Mouse (Mus musculus): ENCODE data around the gene Muc20. TPM values are rescaled to one million over a fixed set of nuclear protein-coding genes. Genes with fewer than 3 reads are reported as not detected.

Muc20 gene
- polyA plus RNA-seq, 1 experiment from 2014 or later: not detected

DNA sequence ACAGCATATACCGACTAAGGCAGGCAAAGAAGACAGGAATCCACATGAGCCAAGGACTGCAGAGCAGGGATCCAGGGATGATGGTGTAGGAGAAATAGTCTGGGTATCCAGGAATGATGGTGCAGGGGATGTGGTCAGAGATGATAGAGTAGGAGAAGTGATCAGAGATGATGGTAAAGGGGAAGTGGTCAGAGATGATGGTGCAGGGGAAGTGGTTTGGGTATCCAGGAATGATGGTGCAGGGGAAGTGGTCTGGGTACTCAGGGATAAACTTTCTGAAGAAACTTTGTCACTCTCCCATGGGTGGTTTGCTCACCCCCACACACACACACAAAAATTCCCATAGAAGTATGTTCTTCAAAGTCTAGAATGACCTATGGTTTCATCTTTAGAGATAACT is 2.1 kb downstream of the Muc20 start:
- Histone ChIP-seq H3K27ac (replicated peaks) (no peak overlapping the region), H3K9me3 (replicated peaks) (no peaks in the 10 kb centered on the region), H3K9ac (replicated peaks) (no peak overlapping the region), H3K27me3 (replicated peaks) (no peaks in the 10 kb centered on the region), H3K4me3 (replicated peaks) (no peak overlapping the region), H3K36me3 (no peaks in the 10 kb centered on the region), H3K4me2 (no peak overlapping the region), H3K4me1 (no peaks in the 10 kb centered on the region)
- WGBS: 84% methylated on average over 1 of the region's 1 CpGs
- no peak for ATAC-seq (ENCODE audit: low FRiP score)

- no peak overlapping the region for H3K4me3 ChIP-seq (replicated peaks)
- H3K4me1 ChIP-seq: no peaks in the 10 kb centered on the region
- 94% methylated on average over 5 of the region's 5 CpGs for WGBS
- no peaks in the 10 kb centered on the region for H3K36me3 ChIP-seq
- no peak overlapping the region for H3K4me2 ChIP-seq
- H3K27ac ChIP-seq (replicated peaks): no peak overlapping the region
- H3K9ac ChIP-seq (replicated peaks): no peak overlapping the region
- H3K27me3 ChIP-seq (replicated peaks): no peaks in the 10 kb centered on the region
- no peak for ATAC-seq (ENCODE audit: low FRiP score)
- 0 out of 2 replicates have a peak, but pooled peaks cover 3% of the 10 kb centered on the region for H3K9me3 ChIP-seq (replicated peaks)
Observed at GRCm38 (mm10) chr16:32790056-32790455, 7.2 kb downstream of the Muc20 start.

GRCm38 (mm10) chr16:32784840-32785239 is 12.4 kb downstream of the Muc20 start:
- Histone ChIP-seq H3K9ac (replicated peaks) (no peak overlapping the region), H3K27me3 (replicated peaks) (no peaks in the 10 kb centered on the region), H3K9me3 (replicated peaks) (0 out of 2 replicates have a peak, but pooled peaks cover 3% of the 10 kb centered on the region), H3K4me2 (no peak overlapping the region), H3K36me3 (no peaks in the 10 kb centered on the region), H3K4me3 (replicated peaks) (no peak overlapping the region), H3K4me1 (no peaks in the 10 kb centered on the region; the same call in 1 of the 2 replicates), H3K27ac (replicated peaks) (no peak overlapping the region)
- peak; percentile 63; the same call in 1 of the 2 replicates for ATAC-seq (ENCODE audit: low FRiP score)
- WGBS: 63% methylated on average over 13 of the region's 13 CpGs

- Histone ChIP-seq H3K27ac (replicated peaks) (no peak overlapping the region), H3K4me1 (no peaks in the 10 kb centered on the region; the same call in 1 of the 2 replicates), H3K36me3 (no peaks in the 10 kb centered on the region), H3K27me3 (replicated peaks) (no peaks in the 10 kb centered on the region), H3K9ac (replicated peaks) (no peak overlapping the region), H3K9me3 (replicated peaks) (0 out of 2 replicates have a peak, but pooled peaks cover 3% of the 10 kb centered on the region), H3K4me2 (no peak overlapping the region), H3K4me3 (replicated peaks) (no peak overlapping the region)
- WGBS: 38% methylated on average over 5 of the region's 5 CpGs
- ATAC-seq (ENCODE audit: low FRiP score): no peak
Observed at GRCm38 (mm10) chr16:32783324-32784062, 13.7 kb downstream of the Muc20 start.

DNA sequence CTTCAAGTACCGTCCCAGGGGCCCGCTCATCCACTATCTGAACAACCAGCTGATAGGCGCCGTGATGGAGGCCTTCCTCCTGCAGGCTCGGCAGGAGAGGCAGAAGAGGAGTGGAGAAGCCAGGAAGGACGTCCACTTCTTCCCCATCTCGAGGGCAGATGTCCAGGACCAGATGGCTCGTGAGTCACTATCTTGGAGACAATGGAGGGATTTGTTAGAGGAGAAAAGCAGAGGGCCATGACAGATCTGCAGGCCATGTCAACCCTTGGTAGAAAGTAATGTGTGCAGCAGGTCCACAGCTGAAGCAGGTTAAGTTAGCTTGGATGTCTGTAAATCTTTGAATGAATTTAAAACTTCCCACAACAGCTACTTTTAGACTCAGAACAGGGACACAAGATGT is 18.3 kb downstream of the Muc20 start:
- Histone ChIP-seq H3K27ac (replicated peaks) (no peak overlapping the region), H3K27me3 (replicated peaks) (no peaks in the 10 kb centered on the region), H3K4me3 (replicated peaks) (no peak overlapping the region), H3K36me3 (no peaks in the 10 kb centered on the region), H3K9ac (replicated peaks) (no peak overlapping the region), H3K9me3 (replicated peaks) (no peaks in the 10 kb centered on the region), H3K4me2 (no peak overlapping the region), H3K4me1 (no peaks in the 10 kb centered on the region; the same call in 1 of the 2 replicates)
- 61% methylated on average over 8 of the region's 8 CpGs for WGBS
- no peak for ATAC-seq (ENCODE audit: low FRiP score)

GRCm38 (mm10) chr16:32776676-32777075 is 20.6 kb downstream of the Muc20 start:
- ATAC-seq (ENCODE audit: low FRiP score): no peak
- Histone ChIP-seq H3K4me2 (no peak overlapping the region), H3K4me1 (no peaks in the 10 kb centered on the region), H3K4me3 (replicated peaks) (no peak overlapping the region), H3K27me3 (replicated peaks) (no peaks in the 10 kb centered on the region), H3K9me3 (replicated peaks) (no peaks in the 10 kb centered on the region), H3K36me3 (no peaks in the 10 kb centered on the region), H3K9ac (replicated peaks) (no peak overlapping the region), H3K27ac (replicated peaks) (no peak overlapping the region)
- WGBS: 62% methylated on average over 10 of the region's 10 CpGs

DNA sequence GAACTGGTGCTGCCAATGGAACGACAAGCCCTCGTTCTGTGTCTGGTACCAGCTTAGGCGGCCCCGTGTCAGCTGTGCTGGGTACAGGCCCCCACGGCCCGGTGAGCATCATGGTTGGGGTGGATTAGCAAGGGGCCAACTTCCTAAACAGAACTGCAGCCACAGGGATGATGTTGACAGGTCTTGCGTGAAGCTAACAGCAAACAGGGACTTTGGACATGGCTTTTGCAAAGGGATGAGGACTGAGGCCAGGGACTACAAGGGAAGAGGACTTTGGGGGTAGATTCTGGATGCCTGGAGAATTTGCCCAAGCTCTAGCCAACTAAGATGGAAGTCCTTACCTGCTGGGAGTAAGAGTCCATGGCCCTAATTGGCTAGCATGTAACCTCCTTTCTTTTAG is 30.3 kb downstream of the Muc20 start:
- Histone ChIP-seq H3K4me1 (no peaks in the 10 kb centered on the region), H3K9ac (replicated peaks) (no peak overlapping the region), H3K27me3 (replicated peaks) (no peaks in the 10 kb centered on the region), H3K4me3 (replicated peaks) (no peak overlapping the region), H3K9me3 (replicated peaks) (no peaks in the 10 kb centered on the region), H3K4me2 (no peak overlapping the region), H3K27ac (replicated peaks) (no peak overlapping the region), H3K36me3 (no peaks in the 10 kb centered on the region)
- 96% methylated on average over 7 of the region's 7 CpGs for WGBS
- ATAC-seq (ENCODE audit: low FRiP score): no peak

DNA sequence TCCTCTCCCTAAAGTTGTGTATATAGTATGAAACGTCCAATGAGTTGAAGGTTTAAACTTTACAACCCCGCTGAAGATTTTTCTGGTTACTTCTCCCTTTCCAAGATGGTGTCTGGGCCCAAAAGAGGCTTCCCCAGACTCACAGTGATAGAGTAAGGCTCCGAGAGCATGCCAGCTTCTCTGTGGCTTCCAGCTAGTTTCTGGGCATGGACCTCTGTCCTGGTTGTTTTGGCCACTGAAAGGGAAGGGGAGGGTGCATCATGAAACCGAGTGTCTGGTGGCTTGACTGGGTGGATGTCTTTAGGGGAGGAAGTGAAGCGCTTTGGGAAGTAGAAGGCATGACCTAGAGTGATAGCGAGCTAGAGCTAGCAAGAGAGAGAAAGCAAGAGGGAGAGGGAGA is 32.3 kb downstream of the Muc20 start:
- Histone ChIP-seq H3K4me1 (no peaks in the 10 kb centered on the region), H3K36me3 (no peaks in the 10 kb centered on the region), H3K4me3 (replicated peaks) (no peak overlapping the region), H3K9ac (replicated peaks) (no peak overlapping the region), H3K9me3 (replicated peaks) (no peaks in the 10 kb centered on the region), H3K4me2 (no peak overlapping the region), H3K27me3 (replicated peaks) (no peaks in the 10 kb centered on the region), H3K27ac (replicated peaks) (no peak overlapping the region)
- 73% methylated on average over 6 of the region's 6 CpGs for WGBS
- no peak for ATAC-seq (ENCODE audit: low FRiP score)

DNA sequence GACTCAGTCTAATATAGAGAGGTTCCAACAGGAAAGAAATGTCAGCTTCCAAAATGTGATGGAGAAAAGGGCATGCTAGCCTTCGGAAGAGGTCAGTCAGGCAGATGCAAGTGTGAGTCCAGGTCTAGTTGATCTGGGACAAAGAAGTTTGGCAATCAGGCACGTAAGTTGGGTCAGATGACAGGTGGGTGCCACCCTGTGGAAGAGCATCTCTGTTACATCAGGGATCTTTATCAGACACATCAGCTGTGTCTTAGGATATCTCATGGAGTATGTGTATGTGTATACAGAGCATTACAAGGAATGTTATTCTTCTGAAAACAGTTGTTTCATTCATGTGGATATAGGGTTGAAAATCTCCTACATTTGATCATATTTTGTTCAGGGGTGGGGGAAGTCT is 32.7 kb downstream of the Muc20 start:
- H3K36me3 ChIP-seq: no peaks in the 10 kb centered on the region
- H3K4me2 ChIP-seq: no peak overlapping the region
- no peak for ATAC-seq (ENCODE audit: low FRiP score)
- no peaks in the 10 kb centered on the region for H3K9me3 ChIP-seq (replicated peaks)
- H3K4me3 ChIP-seq (replicated peaks): no peak overlapping the region
- 92% methylated on average over 2 of the region's 2 CpGs for WGBS
- H3K27me3 ChIP-seq (replicated peaks): no peaks in the 10 kb centered on the region
- H3K27ac ChIP-seq (replicated peaks): no peak overlapping the region
- no peaks in the 10 kb centered on the region for H3K4me1 ChIP-seq
- H3K9ac ChIP-seq (replicated peaks): no peak overlapping the region

DNA sequence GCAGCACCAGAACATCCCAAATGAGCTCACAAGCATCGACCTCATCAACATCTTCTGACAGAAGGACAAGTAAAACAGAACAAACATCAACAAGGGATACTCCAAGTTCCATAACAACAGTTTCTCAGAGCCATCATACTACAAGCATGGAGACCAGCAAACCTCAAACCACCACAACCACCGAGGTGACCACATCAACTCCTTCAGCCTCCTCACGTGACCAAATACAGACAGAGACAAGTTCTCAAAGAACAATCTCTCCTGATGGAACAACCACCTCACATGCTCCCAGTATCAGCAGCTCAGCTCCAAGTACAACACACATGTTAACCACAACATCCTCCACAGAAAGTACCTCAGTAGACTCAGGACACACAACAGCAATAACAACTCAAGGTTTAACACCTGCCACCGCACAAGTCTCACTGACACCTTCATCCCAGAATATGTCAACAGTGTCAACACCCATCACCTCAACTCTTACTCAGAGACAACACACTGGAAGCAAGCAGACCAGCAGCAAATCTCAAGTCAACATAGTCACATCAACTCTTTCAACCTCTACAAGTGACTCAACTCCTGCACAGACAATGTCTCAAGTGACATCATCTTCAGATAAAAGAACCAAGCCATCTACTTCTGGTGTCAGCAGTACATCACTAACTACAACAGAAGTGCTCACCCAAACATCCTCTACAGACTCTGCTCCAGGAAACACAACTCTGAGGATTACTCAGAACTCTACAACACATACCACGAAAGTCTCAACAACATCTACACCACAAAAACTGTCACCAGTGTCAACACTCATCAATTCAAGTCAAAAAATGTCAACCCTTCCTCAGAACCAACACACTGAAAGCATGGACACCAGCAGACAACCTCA is 46.8 kb downstream of the Muc20 start:
- WGBS: 88% methylated on average over 5 of the region's 5 CpGs
- ATAC-seq (ENCODE audit: low FRiP score): no peak
- Histone ChIP-seq H3K4me1 (no peaks in the 10 kb centered on the region), H3K36me3 (no peaks in the 10 kb centered on the region), H3K9me3 (replicated peaks) (no peaks in the 10 kb centered on the region), H3K27me3 (replicated peaks) (no peaks in the 10 kb centered on the region), H3K9ac (replicated peaks) (no peak overlapping the region), H3K4me2 (no peak overlapping the region), H3K27ac (replicated peaks) (no peak overlapping the region), H3K4me3 (replicated peaks) (no peak overlapping the region)

DNA sequence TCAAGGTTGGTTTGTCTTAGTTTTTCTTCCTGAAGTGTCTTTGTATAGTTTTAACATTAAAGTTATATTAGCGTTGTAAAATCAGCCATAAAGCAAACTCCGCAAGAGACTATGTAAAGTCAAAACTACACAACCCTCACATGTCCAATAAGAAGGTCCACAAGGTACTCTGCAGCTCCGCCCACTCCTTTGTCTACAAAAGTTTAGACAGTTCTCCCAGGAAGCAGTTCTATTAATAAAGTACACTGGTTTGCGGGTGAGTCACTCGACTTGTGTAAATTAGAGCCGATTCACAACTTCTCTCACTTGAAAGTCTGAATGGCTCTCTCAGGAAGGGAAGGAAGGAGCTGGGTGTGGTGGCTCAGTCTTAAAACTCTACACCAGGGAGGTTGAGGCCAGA is 51.4 kb downstream of the Muc20 start:
- ATAC-seq (ENCODE audit: low FRiP score): no peak
- Histone ChIP-seq H3K9ac (replicated peaks) (no peak overlapping the region), H3K9me3 (replicated peaks) (no peaks in the 10 kb centered on the region), H3K27ac (replicated peaks) (no peak overlapping the region), H3K4me3 (replicated peaks) (no peak overlapping the region), H3K36me3 (no peaks in the 10 kb centered on the region), H3K4me1 (no peaks in the 10 kb centered on the region), H3K27me3 (replicated peaks) (no peaks in the 10 kb centered on the region), H3K4me2 (no peak overlapping the region)
- WGBS: 73% methylated on average over 6 of the region's 6 CpGs

GRCm38 (mm10) chr16:32742712-32743111 is 54.5 kb downstream of the Muc20 start:
- no peak for ATAC-seq (ENCODE audit: low FRiP score)
- no peak overlapping the region for H3K27ac ChIP-seq (replicated peaks)
- 88% methylated on average over 2 of the region's 2 CpGs for WGBS
- H3K4me2 ChIP-seq: no peak overlapping the region
- no peaks in the 10 kb centered on the region for H3K9me3 ChIP-seq (replicated peaks)
- no peaks in the 10 kb centered on the region for H3K36me3 ChIP-seq
- no peak overlapping the region for H3K9ac ChIP-seq (replicated peaks)
- H3K27me3 ChIP-seq (replicated peaks): no peaks in the 10 kb centered on the region
- no peaks in the 10 kb centered on the region for H3K4me1 ChIP-seq
- H3K4me3 ChIP-seq (replicated peaks): no peak overlapping the region

All from neural tube, embryonic 15.5 days (tissue).